Mouse (Mus musculus) neural tube, embryonic 10.5 days (tissue): ENCODE measurements around the gene Mad1l1.
"Not testable (repeated sequence)": the region's sequence is repeated elsewhere in the genome, so short reads cannot be mapped to it uniquely, and the experiment has no call there.

Experiments
- DNase-seq: peaks from one replicate; pipeline ENCODE4 v3.0.0-alpha.2; 2017; ENCODE audit warnings: low spot score; ENCODE audit errors: extremely low spot score

Gene Mad1l1

DNA sequence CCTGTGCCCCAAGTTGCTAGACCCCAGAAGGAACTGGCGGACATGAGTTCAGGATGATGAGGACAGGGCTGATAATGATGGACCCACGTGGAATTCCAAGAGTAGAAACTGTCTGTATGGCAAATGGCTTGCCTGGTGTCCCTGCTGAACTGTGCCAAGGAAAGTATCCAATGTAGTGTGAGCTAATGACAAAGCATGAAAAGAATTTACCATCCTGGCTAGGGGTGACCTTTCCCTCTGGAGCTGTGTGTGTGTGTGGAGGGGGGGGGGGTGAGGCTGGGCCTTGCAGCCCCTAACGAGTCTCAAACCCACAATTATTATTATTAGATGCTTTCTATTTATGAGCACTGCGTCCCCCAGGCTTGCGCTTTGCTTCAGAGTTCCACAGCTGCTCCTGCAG lies 307.7 kb downstream of the Mad1l1 start:
- no peak for DNase-seq

DNA sequence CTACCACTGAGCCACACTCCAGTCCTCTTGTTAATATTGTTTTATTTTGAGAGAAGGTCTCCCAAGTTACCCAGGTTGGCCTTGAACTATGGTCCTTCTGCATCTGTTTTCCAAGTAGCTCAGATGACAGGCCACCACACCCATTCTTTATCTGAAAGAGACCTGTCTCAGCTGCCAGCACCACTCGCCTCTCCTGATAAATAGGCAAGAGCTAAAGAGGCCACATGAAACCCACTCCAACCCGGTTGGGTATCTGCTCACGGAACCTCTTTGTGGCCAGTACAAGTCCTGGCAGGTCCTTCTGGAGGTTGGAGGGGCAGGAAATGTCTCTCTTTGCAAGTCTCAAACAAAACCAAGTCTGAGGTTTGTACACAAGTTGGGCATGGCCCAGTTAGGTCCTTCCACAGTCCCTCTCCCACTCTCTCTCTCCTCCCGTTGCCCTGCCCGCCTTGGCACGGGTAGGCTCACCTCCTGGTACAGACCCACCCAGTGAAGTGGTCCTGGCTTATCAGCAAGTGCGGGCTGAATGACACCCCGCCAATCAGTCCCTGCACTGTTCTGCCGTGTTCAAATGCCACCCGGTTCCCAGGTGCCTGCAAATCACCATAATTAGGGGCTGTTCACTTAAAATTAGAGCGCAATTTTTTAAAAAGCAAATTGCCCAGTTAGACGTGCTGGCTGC lies 308.9 kb downstream of the Mad1l1 start:
- DNase-seq = no peak

DNA sequence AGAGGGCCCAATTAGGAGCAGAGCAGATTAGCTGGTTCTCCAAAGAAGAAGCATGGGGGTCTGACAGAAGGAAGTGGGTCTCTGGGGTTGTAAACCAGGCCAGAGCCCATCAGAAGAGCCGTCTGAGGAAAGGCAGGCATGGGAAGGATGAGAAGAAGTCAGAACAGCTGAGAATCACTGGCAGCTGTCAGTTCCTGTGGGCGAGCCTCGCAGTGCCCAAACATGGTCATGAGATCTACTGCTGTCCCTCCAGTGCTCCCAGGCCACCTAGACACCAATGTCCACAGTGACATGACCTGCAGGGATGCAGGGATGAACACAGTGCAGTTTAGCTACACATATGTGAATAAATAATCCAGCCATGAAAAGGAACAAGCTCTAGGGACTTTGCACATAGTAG lies 310.9 kb downstream of the Mad1l1 start:
- no peak for DNase-seq

DNA sequence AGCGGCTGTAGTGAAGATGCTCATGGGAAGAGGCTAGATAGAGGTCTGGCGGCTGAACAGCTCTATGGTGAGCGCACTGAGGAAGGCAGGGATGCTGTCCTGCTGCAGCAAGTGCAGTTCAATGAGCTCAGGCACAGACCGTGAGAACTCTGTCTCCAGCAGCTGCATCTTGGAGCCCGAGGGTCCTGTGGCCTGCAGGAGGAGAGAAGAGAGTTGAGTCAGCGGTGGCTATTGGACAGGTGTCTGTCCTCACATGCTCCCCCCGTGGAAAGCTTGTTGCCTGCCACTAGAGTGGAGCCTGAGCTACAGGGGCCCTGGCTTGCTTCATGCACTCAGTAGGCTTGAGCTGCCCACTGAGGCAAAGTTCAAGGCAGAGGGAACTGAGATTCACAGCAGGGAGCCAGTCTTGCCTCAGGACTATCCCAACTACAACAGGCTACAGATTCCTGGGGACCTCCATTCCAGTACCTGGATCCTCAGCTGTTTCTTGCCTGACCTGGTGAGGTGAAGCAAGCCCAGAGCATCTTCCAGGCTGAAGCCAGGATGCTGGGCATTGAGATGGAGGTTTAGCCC lies 312.2 kb downstream of the Mad1l1 start:
- DNase-seq = no peak

DNA sequence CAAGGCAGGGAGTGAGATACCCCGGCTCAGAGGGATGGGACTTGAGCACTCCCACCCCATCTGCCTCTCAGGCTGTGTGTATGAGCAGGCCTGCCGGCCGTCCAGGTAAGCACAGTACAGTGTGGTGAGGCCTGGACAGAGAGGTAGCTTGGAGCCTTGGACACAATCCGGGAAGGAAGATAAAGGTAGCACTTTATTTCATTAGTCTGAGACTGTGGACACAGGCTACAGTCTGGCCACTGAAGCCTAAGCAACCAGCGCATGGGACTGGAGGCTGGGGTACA lies 312.9 kb downstream of the Mad1l1 start:
- no peak for DNase-seq

DNA sequence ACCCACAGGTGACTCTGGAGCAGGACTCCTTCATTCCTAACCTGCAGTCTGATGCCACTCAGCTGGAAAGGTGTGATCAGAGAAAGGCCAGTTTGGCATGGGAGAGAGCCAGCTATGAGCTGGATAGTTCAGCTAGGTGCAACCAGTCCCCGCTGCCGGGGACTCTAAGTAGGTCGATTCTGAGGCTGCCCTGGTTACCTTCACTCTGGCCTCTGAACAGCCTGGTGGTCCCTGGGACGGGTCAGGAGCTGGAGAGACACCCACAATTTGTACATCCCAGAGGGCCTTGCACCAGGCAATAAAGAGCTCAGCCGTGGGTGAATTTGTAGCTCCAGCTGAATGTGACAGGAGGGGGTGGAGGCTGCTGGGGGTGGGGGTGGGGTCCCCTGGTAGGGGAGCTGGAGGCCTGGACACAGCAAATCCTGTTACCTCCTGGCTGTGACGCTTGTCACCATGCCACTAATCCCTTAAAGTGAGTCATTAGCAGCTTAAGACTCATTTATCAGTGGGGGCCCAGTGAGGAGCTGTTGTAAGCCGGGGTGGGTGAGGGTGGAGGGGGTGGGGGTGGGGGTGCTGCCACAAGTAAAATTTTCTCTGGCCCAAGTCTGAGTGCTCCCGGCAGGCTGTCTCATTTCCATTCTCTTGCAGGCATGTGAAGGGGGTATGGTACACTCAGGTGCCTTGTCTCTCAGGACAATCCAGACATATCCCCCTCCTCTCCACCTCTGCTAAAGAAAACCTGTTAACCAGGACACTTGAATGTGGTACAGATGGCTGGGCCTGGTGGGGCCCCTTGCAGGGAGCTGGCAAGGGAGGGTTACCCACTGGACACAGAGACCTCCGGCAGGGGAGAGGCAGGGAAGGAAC lies 313.5 kb downstream of the Mad1l1 start:
- DNase-seq = no peak

DNA sequence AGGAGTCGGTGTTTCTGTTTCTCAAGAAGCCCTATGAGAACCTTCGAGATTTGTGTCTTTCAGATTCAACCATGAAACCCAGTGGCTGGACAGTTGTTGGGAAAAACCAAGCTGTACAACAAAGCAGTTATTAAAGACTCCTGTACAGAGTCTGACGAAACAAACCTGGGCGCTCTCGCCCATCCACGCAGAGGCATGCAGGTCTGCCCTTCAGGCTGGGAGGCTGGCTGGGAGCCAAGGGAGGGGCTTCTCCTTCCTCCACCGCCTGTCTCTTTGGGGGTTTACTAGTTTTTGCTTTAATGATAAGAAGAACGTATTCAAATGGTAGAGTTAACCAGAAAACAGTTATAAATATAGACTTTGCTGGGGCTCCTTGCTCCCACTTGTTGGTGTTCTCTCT lies 314.5 kb downstream of the Mad1l1 start:
- no peak for DNase-seq

DNA sequence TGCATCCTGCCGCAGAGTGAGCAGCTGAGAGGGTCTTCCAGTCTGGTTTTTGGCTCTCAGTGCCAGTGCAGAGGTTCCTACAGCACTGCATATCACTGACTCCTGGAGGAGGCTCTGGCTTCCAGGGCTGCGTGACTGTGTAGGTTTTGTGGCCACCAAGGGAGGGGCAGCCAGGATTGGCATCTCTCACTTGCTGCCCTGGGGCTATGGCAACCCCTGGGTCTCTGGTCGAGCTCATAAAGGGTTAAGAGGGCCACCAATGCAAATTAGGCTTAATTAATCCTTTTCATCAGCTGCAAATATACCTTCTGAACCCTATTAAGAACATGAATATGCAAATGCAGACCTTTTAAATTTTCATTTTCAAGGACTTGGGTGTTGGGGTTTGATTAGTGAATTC lies 318.8 kb downstream of the Mad1l1 start:
- DNase-seq = no peak

DNA sequence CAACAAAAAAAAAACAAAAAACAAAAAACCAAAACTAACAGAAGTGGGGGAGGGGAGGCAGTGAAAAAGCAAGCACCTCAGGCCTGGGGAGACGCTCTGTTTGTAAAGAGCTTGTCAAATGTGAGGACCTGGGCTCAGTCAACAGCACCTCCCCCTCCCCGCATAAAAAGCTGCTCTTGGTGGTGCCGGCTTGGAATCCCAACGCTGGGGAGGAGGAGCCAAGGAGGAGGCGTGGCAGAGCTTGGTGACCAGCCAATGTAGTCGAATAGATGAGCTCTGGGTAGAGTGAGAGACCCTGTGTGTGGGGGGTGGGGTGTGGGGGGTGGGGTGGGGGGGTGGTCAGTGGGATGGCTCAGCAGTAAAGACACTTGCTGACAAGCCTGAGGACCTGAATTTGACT lies 322.4 kb downstream of the Mad1l1 start:
- no peak for DNase-seq

DNA sequence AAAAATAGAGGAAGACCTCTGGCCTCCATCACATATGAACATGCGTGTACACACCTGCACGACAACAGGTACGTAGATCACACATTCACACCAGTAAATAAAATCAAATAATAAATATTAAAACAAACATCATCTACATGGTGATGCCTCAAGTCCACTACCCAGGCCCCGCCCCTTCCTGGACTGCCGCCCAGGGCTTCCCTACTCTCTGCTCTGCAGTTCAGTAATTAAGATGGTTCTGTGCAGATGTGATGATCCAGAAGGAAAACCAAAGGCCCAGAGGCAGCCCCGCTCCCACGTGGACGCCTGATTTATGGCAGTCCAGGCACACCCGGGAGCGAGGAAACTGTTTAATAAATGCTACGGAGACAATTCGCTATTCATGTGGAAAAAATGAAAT lies 323.0 kb downstream of the Mad1l1 start:
- DNase-seq = not testable (repeated sequence)

DNA sequence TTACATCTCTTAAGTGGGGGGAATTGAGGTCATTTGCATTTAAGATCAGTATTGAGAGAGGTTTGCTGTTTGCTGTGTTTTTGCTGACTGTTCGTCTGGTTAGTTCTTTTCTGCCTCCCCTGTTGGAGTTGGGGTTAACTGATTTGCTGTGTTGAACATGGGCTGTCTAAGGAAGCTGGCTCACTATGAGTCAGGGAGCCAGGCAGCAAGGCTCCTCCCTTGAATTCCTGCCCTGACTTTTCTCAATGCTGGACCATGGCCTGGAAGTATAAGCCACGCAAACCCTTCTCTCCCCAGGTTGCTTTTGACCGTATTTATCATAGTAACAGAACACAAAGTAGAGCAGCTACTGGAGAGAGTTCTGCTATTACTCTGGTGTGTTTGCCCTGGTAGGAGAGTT lies 329.8 kb downstream of the Mad1l1 start:
- DNase-seq = no peak

DNA sequence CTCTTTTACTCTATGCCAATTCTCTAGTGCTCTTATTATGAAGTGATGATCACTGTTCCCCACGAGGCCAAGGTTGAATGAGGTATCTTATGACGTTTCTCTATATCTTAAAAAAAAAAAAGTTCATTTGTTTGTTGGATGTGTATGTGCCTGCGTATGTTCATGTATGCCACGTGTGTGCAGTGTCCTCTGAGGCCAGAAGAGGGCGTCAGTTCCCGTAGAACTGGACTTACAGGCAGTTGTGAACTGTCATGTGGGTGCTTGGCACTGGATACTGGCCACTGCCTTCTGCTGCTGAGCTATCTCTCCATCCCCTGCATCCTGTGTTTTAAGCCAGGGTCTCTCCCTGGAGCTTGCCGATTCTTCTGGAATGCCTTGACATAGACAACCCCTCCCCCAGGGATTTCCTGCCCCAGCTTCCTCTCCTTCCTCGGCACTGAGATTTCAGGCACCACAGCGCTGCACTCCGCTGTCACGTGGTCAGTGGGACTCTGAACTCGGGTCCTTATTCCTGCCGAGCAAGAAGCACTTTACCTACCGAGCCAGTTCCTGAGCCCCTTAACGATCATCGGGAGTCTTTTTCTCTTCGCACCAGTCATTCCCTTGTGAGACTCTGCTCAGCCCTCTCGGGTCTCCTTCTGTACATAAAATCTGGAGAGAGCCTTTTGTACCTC lies 336.1 kb downstream of the Mad1l1 start:
- DNase-seq = no peak

DNA sequence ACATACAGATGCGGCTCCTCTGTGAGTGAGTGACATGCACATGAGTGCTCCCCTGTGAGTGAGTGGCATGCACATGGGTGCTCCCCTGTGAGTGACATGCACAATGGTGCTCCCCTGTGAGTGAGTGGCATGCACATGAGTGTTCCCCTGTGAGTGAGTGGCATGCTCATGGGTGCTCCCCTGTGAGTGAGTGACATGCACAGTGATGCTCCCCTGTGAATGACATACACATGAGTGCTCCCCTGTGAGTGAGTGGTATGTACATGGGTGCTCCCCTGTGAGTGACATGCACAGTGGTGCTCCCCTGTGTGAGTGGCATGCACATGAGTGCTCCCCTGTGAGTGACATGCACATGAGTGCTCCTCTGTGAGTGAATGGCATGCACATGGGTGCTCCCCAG lies 339.4 kb downstream of the Mad1l1 start:
- no peak for DNase-seq

DNA sequence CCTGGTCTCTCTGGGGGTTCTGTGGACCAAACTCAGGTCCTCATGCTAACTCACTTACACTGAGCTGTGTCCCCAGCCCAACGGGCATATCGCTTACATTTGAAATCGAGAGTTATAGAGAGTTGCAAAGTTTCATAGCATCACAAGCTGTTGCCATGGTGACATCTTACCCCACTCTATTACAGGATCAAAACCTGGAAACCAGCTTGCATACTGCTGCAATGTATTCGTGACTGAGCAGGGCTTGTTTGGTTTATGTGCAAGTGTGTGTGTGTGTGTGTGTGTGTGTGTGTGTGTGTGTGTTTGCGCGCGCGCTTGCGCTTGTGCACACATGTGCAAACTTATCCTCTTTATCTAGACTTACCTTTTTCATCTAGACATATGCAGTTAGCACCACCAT lies 342.0 kb downstream of the Mad1l1 start:
- DNase-seq = no peak

DNA sequence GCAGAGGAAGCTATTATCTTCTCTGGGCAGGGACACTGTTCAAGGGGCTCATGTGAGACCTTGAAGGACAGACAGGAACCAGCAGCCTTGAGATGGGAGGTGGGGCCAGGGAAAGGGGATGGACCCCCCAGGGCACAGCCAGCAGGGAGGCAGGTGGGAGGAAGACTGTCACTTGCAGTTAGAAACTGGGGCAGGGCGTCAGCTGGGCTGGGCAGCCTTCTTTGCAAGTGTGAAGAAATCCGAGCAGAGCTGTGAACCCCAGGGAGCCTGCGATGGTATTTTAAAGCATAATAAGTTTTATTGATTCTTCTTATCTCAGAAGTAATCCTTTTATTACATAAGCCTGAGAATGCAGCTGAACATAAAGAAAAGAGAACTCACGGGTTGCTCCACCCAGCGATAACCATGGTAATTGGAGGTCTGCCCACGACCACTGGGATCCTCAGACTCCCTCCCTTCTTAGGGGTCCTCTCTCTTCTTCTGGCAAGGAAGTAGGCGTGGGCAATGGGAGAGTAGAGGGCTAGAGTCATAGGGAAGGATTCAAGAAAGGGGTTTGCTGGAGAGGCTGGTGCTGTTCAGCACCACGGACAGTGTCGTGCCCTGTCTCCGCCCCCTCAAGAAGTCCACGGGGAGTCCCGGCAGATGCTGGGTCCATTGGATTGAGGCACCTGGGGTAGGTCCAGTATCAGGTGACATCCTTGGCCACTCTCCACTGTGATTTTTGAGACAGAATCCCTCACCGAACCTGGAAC lies 342.7 kb downstream of the Mad1l1 start:
- DNase-seq = peak; percentile 29

DNA sequence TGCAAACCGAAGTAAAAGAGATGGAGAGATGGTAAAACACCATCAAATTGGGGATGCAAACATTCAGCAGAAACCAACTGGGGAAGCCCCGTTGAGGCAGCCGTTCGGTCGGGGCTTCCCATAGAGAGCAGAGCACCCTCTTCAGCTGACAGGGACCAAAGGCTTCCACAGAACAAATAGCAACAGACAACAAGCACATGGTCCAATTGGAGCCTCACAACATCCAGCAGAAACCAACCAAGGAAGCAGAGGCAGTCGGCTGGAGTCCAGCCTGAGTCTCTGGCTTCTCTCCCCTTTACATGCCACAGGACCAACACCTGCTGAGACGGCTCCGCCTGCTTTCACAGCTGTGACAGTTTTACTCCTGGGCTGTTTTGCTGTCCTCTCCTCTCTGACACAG lies 343.9 kb downstream of the Mad1l1 start:
- DNase-seq = no peak

DNA sequence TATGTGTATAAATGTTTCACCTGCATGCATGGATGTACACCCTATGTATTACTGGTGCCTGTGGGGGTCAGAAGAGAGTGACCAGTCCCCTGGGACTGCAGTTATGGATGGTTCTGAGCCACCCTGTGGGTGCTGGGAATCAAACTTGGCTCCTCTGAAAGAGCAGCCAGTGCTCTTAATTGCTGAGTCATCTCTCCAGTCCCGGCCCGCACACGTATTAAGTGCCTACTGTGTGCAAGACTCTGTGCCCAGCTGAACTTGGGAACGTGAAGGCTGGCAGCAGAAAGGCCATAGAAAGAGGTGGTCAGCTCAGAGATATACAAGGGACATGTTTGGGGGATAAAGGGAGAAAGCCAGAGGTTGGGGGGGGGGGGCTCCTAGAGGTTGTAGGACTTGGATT lies 344.8 kb downstream of the Mad1l1 start:
- DNase-seq = no peak

DNA sequence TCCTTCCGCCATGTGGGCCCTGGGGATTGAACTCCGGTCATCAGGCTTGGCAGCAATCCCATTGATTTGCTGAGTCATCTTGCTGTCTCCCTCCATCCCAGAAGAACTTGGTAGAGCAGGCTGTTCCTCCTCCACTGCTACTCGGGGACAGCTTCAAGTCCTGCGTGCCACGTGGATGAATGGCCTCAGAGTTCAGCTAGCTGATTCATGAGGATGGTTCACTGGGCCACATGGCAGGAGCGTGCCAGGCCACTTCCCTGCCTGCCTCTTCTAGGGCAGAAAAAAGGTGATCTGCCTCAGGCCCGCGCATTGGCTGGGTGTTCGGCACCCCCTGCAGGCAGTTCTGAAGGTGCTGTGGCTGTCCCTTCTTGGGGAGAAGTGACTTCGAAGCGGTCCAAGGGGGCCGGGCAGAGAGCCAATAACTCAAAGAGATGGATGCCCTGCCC lies 351.1 kb downstream of the Mad1l1 start:
- DNase-seq = no peak

DNA sequence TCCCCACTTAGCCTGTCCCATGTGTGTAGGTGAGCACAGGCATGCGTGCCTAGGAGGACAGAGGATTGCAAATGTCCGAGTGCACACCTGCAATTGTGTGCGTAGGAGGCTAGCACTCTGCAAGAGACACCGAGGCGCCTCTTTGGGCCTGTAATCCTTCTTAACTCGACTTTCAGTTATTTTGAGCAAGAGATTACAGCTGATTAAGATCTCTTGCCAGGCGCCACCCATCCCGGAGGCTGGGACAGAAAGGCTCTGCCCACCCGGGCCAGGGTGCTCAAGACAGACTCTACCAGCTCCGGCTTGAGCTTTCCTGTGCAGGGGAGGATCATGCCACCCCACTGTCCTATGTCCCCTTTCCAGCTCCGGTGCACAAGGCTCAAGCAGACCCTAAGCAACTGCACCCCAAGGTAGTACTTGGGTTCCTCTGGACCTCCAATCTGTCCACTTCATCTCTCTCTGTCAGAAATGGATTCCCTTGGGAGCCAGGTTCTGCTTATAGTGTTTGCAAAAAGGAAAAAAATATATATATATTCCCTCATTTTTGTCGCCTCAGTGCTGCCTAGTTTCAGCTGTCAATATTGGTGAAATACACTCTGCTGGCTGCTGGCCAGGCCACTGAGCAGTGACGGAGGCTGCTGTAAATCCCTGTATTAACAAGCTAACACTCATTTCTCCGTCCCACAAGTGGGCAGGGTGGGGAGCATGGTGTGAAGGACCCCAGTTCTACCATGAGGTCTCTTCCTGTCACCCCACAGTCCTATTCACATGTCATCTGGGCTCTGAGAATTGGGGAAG lies 352.0 kb downstream of the Mad1l1 start:
- no peak for DNase-seq

DNA sequence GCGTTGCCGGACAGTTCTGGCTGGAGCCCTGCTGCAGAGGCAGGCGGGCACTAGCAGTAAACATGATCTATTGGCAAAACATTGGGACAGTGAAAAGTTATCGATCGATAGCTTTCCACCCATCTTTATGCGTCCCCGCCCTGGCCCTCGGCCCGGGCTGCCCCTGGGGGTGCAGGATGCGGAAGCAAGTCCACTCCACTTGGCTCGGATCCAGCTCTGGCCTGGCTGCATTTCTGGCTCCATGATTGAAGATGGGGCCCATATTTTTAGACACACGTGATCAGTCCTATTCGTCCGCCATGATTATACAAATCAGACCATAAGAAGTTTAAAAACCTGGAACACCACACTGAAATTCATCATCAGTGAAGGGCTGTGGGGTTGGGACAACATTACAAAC lies 355.8 kb downstream of the Mad1l1 start:
- no peak for DNase-seq

DNA sequence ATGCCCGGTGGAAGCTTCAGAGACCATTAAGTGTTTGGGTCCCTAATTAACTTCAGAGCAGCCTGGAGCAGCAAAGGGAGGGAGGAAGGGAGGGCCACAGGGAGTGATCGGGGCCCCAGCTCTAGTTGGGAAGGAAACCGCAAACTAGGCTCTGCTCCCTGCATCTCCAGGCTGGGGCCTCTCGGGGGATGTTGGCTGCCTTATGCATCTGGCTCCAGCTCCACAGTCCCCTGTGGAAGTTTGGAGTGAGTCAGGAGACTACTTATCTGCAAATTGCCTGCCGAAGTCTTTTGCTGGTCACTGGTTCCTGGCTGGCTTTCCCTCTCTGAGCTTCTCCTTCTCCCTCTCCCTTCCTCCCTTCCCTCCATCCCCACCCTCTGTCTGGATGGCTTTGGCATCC lies 357.0 kb downstream of the Mad1l1 start:
- no peak for DNase-seq
